Mouse (Mus musculus) G1E (cell line): ENCODE results near the gene Gstt1.

Experiments
- CTCF ChIP-seq: IDR thresholded peaks from 2 replicates; pipeline ENCODE4 v1.5.1; 2012; ENCODE audit warnings: low read depth, low read length, inconsistent platforms, mixed read lengths
- GATA1 ChIP-seq: IDR thresholded peaks from 2 replicates; pipeline ENCODE4 v1.6.1; 2012; ENCODE audit warnings: borderline replicate concordance, low read length, inconsistent platforms, mixed read lengths
- GATA2 ChIP-seq: IDR thresholded peaks from 2 replicates; pipeline ENCODE4 v1.6.1; 2012; ENCODE audit warnings: low read depth, low read length, inconsistent platforms, borderline replicate concordance
- POLR2AphosphoS5 ChIP-seq: IDR thresholded peaks from 2 replicates; pipeline ENCODE4 v1.6.1; 2012; ENCODE audit warnings: low read depth, low read length, inconsistent platforms; ENCODE audit not compliant: insufficient replicate concordance
- TAL1 ChIP-seq: conservative IDR thresholded peaks from 2 replicates; pipeline ENCODE4 v1.6.1; 2012; ENCODE audit warnings: low read depth, low read length, inconsistent platforms, mixed read lengths

DNA sequence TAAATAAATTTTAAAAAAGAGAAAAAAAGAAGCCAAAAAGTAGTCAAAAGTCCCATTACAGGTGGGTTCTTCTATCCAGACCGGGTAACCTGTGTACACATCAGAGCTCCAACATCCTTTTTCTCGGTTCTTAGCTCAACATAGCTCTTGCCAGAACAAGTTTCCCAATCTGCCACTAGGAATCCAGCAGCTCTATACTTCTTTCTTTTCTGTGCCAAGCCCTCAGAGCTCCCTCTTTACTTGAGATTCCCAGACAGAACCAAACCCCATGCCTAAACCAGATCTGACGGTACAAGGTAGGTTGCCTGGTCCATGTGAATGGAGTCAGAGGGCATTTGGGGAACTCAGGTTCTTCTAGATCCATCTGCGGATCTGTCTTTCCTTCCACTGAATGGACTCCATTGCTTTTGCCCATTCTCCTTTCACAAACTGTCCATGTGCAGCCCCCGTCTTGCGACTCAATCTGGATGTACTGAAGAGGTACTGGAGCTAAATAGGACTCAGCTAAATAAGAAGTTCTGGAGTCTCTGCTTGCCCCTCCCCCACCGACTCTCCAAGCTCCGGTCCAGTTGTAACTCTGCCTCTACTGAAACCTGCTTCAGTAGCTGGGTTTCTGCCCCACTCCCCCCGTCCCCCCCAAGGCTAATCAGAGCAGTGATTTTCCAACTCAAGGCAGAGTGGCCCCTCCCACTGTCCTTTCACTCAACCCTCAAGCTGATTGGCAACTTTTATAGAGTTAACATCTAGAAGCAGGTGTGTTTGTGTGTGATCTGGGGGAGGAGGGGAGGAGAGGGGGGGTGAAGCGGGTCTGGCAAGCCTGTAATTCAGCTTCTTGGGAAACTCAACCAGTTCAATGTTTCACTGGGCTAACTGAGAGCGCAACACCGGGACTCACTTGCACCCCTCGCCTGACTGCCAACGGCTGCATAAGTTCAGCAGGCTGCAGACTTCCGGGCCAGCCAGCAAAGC lies 18.9 kb downstream of the Gstt1 start:
- TF ChIP-seq CTCF (no peak), GATA1 (no peak), GATA2 (no peak), TAL1 (no peak), POLR2AphosphoS5 (no peak)
